Mouse (Mus musculus) midbrain, embryonic 11.5 days (tissue): ENCODE data around the gene Zbtb14. TPM values are rescaled to one million over a fixed set of nuclear protein-coding genes. Genes with fewer than 3 reads are reported as not detected.

ENCODE experiments used
- ATAC-seq: fragments of 200-750 bp; cut with Nextera tagmentation; 2 replicates; pipeline ENCODE4 v1.8.0; 2017; ENCODE audit warnings: moderate TSS enrichment, moderate library complexity; ENCODE audit not compliant: low FRiP score
- DNase-seq: peaks from one replicate; pipeline ENCODE4 v3.0.0; 2015; ENCODE audit warnings: low spot score; ENCODE audit errors: missing footprints
- H3K27ac ChIP-seq: fragments of 300-500 bp; sonication (generic); 2 replicates; pipeline ENCODE4 v1.5.1; 2014; ENCODE audit warnings: low read depth, low read length
- H3K27me3 ChIP-seq: fragments of 300-500 bp; sonication (generic); 2 replicates; pipeline ENCODE4 v1.6.1; 2014; ENCODE audit warnings: mild to moderate bottlenecking, low read length, moderate library complexity, mixed read lengths; ENCODE audit not compliant: control insufficient read depth, insufficient read depth
- H3K36me3 ChIP-seq: fragments of 300-500 bp; sonication (generic); 2 replicates; pipeline ENCODE4 v1.6.1; 2014; ENCODE audit warnings: mild to moderate bottlenecking, low read length, moderate library complexity, mixed read lengths; ENCODE audit not compliant: control insufficient read depth, insufficient read depth
- H3K4me1 ChIP-seq: fragments of 300-500 bp; sonication (generic); 2 replicates; pipeline ENCODE4 v1.6.1; 2014; ENCODE audit warnings: low read length; ENCODE audit not compliant: control insufficient read depth, insufficient read depth
- H3K4me2 ChIP-seq: fragments of 300-500 bp; sonication (generic); 2 replicates; pipeline ENCODE4 v1.6.1; 2014; ENCODE audit warnings: mild to moderate bottlenecking, moderate library complexity
- H3K4me3 ChIP-seq: fragments of 300-500 bp; sonication (generic); 2 replicates; pipeline ENCODE4 v1.5.1; 2014; ENCODE audit warnings: low read depth, low read length
- H3K9ac ChIP-seq: fragments of 300-500 bp; sonication (generic); 2 replicates; pipeline ENCODE4 v1.6.1; 2014; ENCODE audit warnings: low read length
- H3K9me3 ChIP-seq: fragments of 300-500 bp; sonication (generic); 2 replicates; pipeline ENCODE4 v1.6.1; 2016; ENCODE audit warnings: low read length; ENCODE audit not compliant: control insufficient read depth
- WGBS: fragments of 180-500 bp; shearing (Covaris S2); extraction: QIAGEN DNeasy Blood & Tissue Kit; methylation state at CpG from one replicate; pipeline ENCODE4 v1.1.7; 2014; 5-methylcytosine and 5-hydroxymethylcytosine counted together
- polyA plus RNA-seq: library from polyadenylated mRNA; unstranded; fragments of >200 nt; fragmentation: Nextera tagmentation; extraction: Ambion mirVana; gene quantifications from 2 replicates; pipeline ENCODE4 v1.2.1, GENCODE M21; 2014

Zbtb14 gene
- polyA plus RNA-seq, 1 experiment from 2014 or later = 38.3 TPM

DNA sequence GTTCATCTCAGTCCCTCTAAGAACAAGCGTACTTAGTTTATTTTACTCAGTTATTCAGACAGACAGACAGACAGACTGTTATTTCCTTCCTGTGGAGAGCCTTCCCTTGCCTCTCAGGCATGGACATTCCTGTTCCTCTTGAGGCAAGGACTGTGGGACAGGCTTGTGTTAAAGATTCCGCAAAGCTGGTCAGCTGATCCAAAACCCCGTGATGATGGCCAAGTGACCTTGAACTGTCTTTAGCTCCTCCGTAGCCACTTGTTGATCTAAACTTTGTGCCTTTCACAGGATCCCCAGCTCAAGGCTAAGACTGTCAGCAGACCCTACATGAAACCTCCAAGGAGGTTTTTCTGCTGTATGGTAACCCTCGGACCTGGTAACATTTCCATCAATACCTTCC is 14.3 kb downstream of the Zbtb14 start:
- Histone ChIP-seq H3K4me3 (no peak overlapping the region), H3K4me1 (no peaks in the 10 kb centered on the region), H3K4me2 (no peak overlapping the region), H3K36me3 (no peaks in the 10 kb centered on the region), H3K9me3 (no peaks in the 10 kb centered on the region), H3K27ac (no peak overlapping the region), H3K27me3 (no peaks in the 10 kb centered on the region), H3K9ac (no peak overlapping the region)
- ATAC-seq (no peak), DNase-seq (no peak)
- WGBS = 61% methylated on average over 5 of the region's 5 CpGs

DNA sequence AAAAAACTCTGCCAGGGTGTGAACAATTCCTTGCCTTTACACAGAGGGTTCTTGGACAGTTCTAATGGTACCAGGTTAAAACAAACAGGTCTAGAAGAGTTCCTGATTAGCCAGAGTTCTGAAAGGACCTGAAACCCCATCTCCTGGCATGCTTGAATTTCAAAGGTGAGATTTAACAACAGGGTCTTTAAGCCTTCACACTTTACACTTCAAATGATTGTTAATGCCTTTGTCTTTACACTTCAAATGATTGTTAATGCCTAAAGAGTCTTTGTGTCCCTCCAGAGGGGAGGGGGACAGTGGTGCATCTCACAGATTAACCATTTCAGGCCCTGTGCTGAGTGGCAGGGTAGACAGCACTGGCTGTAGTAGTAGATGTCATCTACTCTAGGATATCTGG is 15.2 kb downstream of the Zbtb14 start:
- Histone ChIP-seq H3K9me3 (no peaks in the 10 kb centered on the region), H3K27me3 (no peaks in the 10 kb centered on the region), H3K36me3 (no peaks in the 10 kb centered on the region), H3K9ac (no peak overlapping the region), H3K4me1 (no peaks in the 10 kb centered on the region), H3K4me2 (no peak overlapping the region), H3K27ac (no peak overlapping the region), H3K4me3 (no peak overlapping the region)
- ATAC-seq = no peak
- no peak for DNase-seq

- H3K27me3 ChIP-seq = no peaks in the 10 kb centered on the region
- WGBS = 79% methylated on average over 2 of the region's 2 CpGs
- no peaks in the 10 kb centered on the region for H3K36me3 ChIP-seq
- H3K9ac ChIP-seq = no peak overlapping the region
- no peak for DNase-seq
- no peaks in the 10 kb centered on the region for H3K9me3 ChIP-seq
- no peak overlapping the region for H3K4me2 ChIP-seq
- no peak overlapping the region for H3K4me3 ChIP-seq
- ATAC-seq = no peak
- H3K4me1 ChIP-seq = no peaks in the 10 kb centered on the region
- no peak overlapping the region for H3K27ac ChIP-seq
Observed at GRCm38 (mm10) chr17:69401146-69401545, 18.3 kb downstream of the Zbtb14 start.

- peak overlapping the region; percentile 90 for H3K9ac ChIP-seq
- H3K4me3 ChIP-seq = peak overlapping the region; percentile 74; the same call in 1 of the 2 replicates
- no peaks in the 10 kb centered on the region for H3K36me3 ChIP-seq
- peak overlapping the region; percentile 70 for H3K4me2 ChIP-seq
- no peaks in the 10 kb centered on the region for H3K9me3 ChIP-seq
- no peak for ATAC-seq
- no peak overlapping the region for H3K27ac ChIP-seq
- DNase-seq = no peak
- H3K4me1 ChIP-seq = peaks cover 3% of the 10 kb centered on the region
- no peaks in the 10 kb centered on the region for H3K27me3 ChIP-seq
Observed at GRCm38 (mm10) chr17:69416163-69416562, 33.3 kb downstream of the Zbtb14 start.

DNA sequence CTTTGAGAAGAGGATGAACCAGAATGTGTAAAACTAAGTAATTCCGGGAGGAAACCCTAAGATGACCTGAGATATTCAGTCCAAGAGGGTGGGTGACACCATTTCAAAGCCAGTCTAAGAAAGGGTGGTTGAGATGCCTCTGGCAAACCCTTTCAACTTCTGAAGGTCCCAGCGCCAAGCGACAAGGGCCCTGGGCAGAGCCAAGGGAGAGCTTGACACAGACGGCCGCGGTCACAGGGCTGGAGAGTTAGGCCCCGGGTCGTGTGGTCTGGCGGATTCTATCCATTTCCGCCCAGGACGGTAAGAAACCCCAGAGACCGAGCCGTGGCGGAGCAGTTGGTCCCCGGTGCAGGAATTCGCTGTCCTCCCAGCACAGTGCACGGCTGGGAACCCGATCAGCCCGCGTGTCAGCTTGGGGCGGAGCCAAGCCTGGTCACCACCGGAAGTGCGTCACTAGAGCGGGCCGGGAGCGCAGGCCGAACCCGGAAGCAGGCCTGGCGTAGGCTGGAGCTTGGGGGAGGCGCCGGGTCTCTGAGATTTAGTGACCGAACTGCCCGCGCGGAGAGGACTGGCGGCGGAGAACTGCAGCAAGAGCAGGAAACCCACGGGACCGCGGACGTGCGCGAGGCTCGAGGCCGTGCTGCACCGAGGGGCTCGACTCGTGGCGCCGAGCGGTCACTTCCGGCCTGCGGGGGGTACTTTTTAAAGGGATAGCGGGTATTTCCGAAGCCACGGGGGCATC is 34.2 kb downstream of the Zbtb14 start:
- Histone ChIP-seq H3K4me1 (peaks cover 3% of the 10 kb centered on the region), H3K27ac (peak overlapping the region; percentile 88), H3K9me3 (no peaks in the 10 kb centered on the region), H3K27me3 (no peaks in the 10 kb centered on the region), H3K4me2 (peak overlapping the region; percentile 70), H3K36me3 (no peaks in the 10 kb centered on the region), H3K4me3 (peak overlapping the region; percentile 74), H3K9ac (peak overlapping the region; percentile 90)
- WGBS = under 1% methylated on average over 56 of the region's 56 CpGs
- peak; percentile 100 for ATAC-seq
- DNase-seq = peak; percentile 99

GRCm38 (mm10) chr17:69417724-69418373 is 35.0 kb downstream of the Zbtb14 start:
- peak overlapping the region; percentile 88 for H3K27ac ChIP-seq
- peak overlapping the region; percentile 70 for H3K4me2 ChIP-seq
- no peak for DNase-seq
- 2% methylated on average over 26 of the region's 26 CpGs for WGBS
- no peak; the same call in none of the 2 replicates for ATAC-seq
- no peaks in the 10 kb centered on the region for H3K27me3 ChIP-seq
- H3K9me3 ChIP-seq = no peaks in the 10 kb centered on the region
- H3K4me1 ChIP-seq = peaks cover 3% of the 10 kb centered on the region
- no peaks in the 10 kb centered on the region for H3K36me3 ChIP-seq
- peak overlapping the region; percentile 74 for H3K4me3 ChIP-seq
- peak overlapping the region; percentile 90 for H3K9ac ChIP-seq

GRCm38 (mm10) chr17:69421592-69421991 is 38.7 kb downstream of the Zbtb14 start:
- 10% methylated on average over 1 of the region's 1 CpGs for WGBS
- DNase-seq (peak; percentile 89), ATAC-seq (no peak)
- Histone ChIP-seq H3K27me3 (no peaks in the 10 kb centered on the region), H3K36me3 (no peaks in the 10 kb centered on the region), H3K9ac (no peak overlapping the region), H3K27ac (no peak overlapping the region), H3K9me3 (no peaks in the 10 kb centered on the region), H3K4me3 (no peak overlapping the region), H3K4me1 (no peaks in the 10 kb centered on the region; the same call in 1 of the 2 replicates), H3K4me2 (no peak overlapping the region)

DNA sequence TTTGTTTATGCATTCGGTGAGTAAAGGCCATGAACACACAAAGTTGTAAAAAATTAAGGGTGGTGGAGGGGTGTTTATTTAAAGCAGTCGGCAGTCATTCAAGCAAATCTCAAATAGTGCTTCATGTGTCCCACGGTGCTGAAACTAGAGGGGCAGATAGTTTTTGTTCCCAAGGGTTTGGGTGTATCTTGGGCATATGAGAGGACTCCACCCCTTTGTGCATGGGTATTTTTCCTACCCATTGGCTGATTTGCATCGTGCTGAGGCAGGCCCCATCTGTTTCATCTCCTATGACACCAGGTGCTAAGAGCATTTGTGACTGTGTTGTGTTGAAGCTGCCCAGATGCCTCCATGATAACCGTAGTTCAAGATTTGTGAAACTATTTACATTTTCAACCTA is 55.0 kb downstream of the Zbtb14 start:
- Histone ChIP-seq H3K4me1 (peaks cover 6% of the 10 kb centered on the region), H3K27ac (no peak overlapping the region), H3K4me3 (no peak overlapping the region), H3K9me3 (no peaks in the 10 kb centered on the region), H3K36me3 (no peaks in the 10 kb centered on the region), H3K9ac (no peak overlapping the region), H3K27me3 (peaks cover 31% of the 10 kb centered on the region), H3K4me2 (no peak overlapping the region)
- WGBS = 74% methylated on average over 5 of the region's 5 CpGs
- DNase-seq = no peak
- no peak for ATAC-seq

- Histone ChIP-seq H3K4me3 (no peak overlapping the region; the same call in 1 of the 2 replicates), H3K36me3 (no peaks in the 10 kb centered on the region), H3K9ac (no peak overlapping the region), H3K4me2 (peak overlapping the region; percentile 72), H3K27ac (no peak overlapping the region), H3K27me3 (peaks cover 31% of the 10 kb centered on the region), H3K4me1 (peaks cover 6% of the 10 kb centered on the region), H3K9me3 (no peaks in the 10 kb centered on the region)
- WGBS = 37% methylated on average over 14 of the region's 14 CpGs
- ATAC-seq = no peak
- peak; percentile 86 for DNase-seq
Observed at GRCm38 (mm10) chr17:69438486-69438885, 55.6 kb downstream of the Zbtb14 start.
